Mouse (Mus musculus): Measurements from ENCODE around the gene Scn2b. TPM values are rescaled to one million over a fixed set of nuclear protein-coding genes. Genes with fewer than 3 reads are reported as not detected.

Gene Scn2b
- 0.14 and 0.16 TPM in 2 replicates for polyA plus RNA-seq (2012; rRNA removed)

GRCm38 (mm10) chr9:45117741-45118431 lies at the start of gene Scn2b:
TSS of gene Scn2b (plus strand) at chr9:45117782.

GRCm38 (mm10) chr9:45079011-45079410 lies 38.6 kb upstream of the Scn2b start, which contains the start of gene Jaml:
TSS of gene Jaml (plus strand) at chr9:45079183.

GRCm38 (mm10) chr9:45138191-45139032 lies 20.8 kb downstream of the Scn2b start, which contains the start of gene Scn4b:
TSS of gene Scn4b (plus strand) at chr9:45138395.

Other genes starting within 250 kb of the Scn2b start
- gene Kmt2a, start 236.5 kb upstream of the Scn2b start, polyA plus RNA-seq (2012; rRNA removed), result 2.0 and 3.3 TPM in 2 replicates
- gene Atp5l, start 197.0 kb upstream of the Scn2b start, polyA plus RNA-seq (2012; rRNA removed), result 404 and 423 TPM in 2 replicates
- gene Ube4a, start 152.2 kb upstream of the Scn2b start, polyA plus RNA-seq (2012; rRNA removed), result 6.4 and 9.6 TPM in 2 replicates
- 0.09 and 0.17 TPM in 2 replicates for gene Cd3g, start 137.4 kb upstream of the Scn2b start, polyA plus RNA-seq (2012; rRNA removed)
- gene Cd3d, start 136.0 kb upstream of the Scn2b start, polyA plus RNA-seq (2012; rRNA removed), result 0.01 and 0.02 TPM in 2 replicates
- gene Cd3e, start 108.2 kb upstream of the Scn2b start, polyA plus RNA-seq (2012; rRNA removed), result not detected in 2 replicates
- gene Mpzl2, start 78.0 kb upstream of the Scn2b start, polyA plus RNA-seq (2012; rRNA removed), result 4.8 and 5.3 TPM in 2 replicates
- gene Mpzl3, start 62.6 kb upstream of the Scn2b start, polyA plus RNA-seq (2012; rRNA removed), result 0.43 and 0.51 TPM in 2 replicates
- gene Jaml, start 38.6 kb upstream of the Scn2b start, polyA plus RNA-seq (2012; rRNA removed), result 0.06 and 0.07 TPM in 2 replicates
- gene Scn4b, start 20.6 kb downstream of the Scn2b start, polyA plus RNA-seq (2012; rRNA removed), result 0.06 and 0.07 TPM in 2 replicates
- 0.02 TPM in 1 of 2 replicates, not detected in the other for gene BC049352, start 64.2 kb downstream of the Scn2b start, polyA plus RNA-seq (2012; rRNA removed)
- 0.01 and 0.05 TPM in 2 replicates for gene Tmprss4, start 86.3 kb downstream of the Scn2b start, polyA plus RNA-seq (2012; rRNA removed)
- gene Il10ra, start 151.4 kb downstream of the Scn2b start, polyA plus RNA-seq (2012; rRNA removed), result 1.2 and 1.7 TPM in 2 replicates
- 0.01 TPM in 1 of 2 replicates, not detected in the other for gene Tmprss13, start 201.3 kb downstream of the Scn2b start, polyA plus RNA-seq (2012; rRNA removed)